Mouse (Mus musculus) adrenal gland, postnatal 4 days (tissue): ENCODE measurements around the gene Uaca. TPM values are rescaled to one million over a fixed set of nuclear protein-coding genes. Genes with fewer than 3 reads are reported as not detected.
"Not testable (repeated sequence)": the region's sequence is repeated elsewhere in the genome, so short reads cannot be mapped to it uniquely, and the experiment has no call there.

Source experiments
- DNase-seq, 2 experiments: peaks; one replicate each; pipeline ENCODE4 v3.0.0; 2021 to 2022; ENCODE audit warnings: low spot score in 2 of 2, mixed read lengths in 2 of 2
- total RNA-seq, 2 experiments: library from RNA; stranded (reverse); gene quantifications; 2 replicates each; pipeline ENCODE4 v1.2.3; 2021

The Uaca gene
- total RNA-seq, 2 experiments from 2014 or later, result 56.7 to 68.1 TPM

DNA sequence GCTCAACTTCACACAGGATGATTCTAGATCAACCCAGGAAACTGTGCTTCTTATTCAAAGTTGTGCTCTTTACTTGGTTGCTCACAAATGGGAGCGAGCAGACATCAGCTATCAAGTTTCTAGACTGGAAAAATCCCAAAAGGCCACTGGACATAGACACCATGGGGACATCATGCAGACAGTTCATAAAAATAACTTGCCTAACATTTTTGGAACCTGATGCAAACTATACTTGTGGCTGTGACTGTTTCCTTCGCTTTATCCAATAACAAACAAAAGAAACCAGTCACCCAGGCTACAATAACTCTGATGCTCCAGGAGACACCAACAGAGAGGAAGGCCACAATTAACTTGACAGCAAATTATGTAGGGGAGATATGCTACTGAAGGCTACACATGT, 4.1 kb upstream of the Uaca start:
- no peak for DNase-seq

DNA sequence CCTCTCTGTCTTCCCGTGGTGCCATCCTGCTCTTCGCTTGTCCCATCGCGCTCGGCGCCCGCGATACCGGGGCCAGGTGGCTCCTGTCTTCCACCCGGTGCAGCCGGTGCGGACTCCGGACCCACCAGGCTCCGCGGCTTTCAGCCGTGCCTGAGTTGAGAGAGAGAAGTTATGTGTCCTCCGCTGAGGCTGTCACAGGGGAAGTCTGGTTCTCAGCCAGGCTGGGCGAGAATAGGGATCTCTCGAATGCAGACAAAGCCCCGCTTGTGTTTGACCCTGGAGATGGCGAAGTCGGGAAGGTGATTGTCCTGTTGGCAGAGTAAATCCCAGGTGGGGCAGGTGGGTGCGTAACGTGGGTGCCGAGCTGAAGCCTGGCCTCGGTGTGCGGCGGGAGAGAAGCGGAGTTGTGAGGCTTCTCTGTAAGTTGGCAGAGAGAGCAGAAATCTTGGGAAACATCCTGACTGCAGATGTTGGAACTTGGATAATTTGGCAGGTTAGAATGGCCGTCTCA, 554 bp downstream of the Uaca start:
- peak; percentile 12 to 19 for DNase-seq

DNA sequence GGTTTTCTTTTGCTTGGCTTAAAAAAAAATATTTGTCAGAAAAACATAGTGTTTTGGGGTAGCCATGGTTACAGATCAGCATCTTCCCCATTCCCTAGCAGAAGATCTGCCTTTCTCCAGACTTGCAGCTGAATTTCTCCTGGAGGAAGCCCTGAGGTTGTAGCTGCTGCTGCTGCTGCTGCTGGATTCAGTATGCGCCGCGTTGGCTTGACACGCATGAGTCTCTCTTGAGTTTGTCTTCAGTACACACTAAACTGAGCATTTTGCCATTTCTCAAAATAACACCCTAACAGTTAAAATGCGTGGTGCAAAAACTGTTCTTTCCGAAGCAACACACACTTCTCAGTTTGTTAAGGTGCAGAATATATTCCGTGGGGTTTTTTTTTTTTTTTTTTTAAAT, 1.7 kb downstream of the Uaca start:
- no peak for DNase-seq

DNA sequence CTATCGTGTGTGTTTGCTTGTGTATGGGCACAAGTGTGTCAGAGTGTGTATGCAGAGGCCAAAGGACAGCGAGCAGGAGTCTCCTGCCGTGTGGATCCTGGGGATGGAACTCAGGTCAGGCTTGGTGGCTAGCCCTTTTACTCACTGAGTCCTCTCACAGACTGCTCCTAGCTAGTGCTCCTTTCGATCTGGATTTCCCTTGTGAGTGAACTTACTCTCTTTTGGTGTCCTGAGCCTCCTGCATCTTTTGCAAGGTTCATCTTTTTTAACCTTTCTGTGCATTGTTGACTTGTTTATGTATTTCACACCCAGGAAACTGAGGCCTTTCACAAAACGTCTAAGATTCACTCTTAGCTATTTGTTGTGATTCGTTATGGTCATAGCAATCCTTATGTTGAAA, 2.8 kb downstream of the Uaca start:
- no peak for DNase-seq

DNA sequence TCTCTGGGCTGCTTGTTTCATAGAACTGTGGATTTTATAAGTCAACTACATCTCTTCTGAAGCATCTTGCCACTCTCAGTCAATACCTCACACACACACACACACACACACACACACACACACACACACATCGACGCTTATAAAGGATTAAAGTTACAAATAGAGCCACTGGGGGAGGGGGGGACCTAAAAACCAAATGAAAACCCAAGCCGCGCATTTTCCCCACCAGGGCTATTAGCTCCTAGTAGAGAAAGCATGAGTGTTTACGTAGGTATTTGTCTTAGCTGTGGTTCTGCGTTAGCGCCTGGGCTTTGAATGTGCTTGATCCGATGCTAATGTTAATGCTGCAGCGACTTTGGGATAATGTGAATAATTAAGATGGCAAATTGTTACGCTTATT, 4.7 kb downstream of the Uaca start:
- DNase-seq, result no peak

DNA sequence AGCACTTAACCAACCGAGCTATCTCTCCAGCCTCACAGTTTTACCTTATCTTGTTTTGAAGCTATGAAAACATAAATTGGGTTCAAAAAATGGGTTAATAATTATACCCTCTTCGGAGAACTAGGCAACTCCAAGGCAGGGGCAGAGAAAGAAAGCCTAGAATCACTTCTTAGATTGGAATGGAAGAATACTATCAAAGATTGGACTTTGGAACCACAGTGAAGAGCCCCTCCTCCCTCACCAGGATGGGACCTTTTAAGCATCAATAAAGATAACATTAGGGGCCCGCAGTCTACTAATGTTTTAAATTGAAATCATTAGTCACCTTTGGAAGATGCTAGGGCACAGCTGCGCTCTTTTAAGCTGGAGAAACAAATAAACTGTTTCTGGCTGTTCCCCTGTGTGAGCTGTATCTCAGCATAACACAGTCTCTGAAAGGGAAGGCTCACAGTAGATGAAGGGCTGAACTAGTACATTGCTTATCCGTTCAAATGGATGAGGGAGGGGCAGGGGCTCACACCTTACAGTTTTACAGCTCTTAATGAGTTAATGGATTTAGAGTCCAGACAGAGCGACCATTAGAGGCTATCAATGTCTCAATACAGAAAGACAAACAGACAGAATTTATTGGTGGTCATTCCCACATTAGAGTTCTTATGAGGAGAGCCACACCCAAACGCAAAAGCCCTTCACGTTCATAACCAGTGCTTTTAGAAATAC, 6.5 kb downstream of the Uaca start:
- no peak for DNase-seq

DNA sequence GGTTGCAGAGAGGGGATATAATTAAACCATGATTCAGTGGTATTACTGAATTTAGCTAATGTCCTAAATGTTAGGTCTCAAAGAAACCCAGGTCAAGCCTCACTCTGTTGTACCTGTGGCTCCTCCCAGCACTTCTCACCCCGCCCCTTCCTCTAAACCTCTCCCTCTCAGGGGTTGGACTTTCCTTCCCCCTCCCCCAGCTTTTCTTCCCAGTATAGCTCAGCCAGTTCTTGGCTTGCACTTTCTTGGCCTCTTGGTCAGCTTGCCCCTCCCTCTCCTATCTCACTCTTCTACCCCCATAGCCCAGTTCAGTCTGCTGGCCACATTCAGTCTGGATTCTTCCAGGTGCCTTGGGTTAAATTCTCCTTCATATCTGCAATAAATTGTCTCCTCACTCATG, 7.4 kb downstream of the Uaca start:
- DNase-seq, result no peak

DNA sequence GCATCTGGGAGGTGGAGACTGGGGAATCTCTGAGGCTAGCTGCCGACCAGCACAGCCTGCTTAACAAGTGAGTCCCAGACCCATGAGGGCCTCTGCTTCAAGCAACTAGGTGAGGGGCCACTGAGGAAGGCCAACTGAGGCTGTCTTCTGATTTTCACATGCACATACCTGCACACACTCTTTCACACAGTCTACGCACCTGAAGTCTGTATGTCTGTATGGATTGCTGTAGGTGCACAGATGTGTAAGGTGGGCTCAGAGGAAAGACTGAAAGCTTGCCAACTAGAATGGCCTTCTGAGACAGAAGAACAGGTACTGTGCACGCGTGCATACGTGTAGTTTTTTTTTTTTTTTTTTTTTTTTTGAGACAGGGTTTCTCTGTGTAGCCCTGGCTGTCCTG, 8.0 kb downstream of the Uaca start:
- DNase-seq, result no peak

DNA sequence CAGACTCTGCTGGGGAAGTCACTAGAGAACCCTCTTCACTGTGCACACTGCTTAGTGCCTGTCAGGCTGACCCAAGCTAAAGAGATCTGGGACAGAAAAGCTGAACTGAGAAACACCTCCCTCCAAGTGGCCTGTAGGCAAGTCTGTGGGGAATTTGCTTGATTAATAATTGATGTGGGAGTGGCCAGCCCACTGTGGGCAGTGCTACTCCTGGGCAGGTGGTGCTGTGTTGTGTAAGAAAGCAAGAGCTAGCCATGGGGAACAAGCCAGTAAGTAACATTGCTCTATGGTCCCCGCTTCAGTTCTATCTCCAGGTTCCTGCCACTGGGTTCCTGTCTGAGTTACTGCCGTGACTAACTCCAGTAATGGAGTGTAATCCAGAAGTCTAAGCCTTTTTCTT, 11.7 kb downstream of the Uaca start:
- no peak for DNase-seq

DNA sequence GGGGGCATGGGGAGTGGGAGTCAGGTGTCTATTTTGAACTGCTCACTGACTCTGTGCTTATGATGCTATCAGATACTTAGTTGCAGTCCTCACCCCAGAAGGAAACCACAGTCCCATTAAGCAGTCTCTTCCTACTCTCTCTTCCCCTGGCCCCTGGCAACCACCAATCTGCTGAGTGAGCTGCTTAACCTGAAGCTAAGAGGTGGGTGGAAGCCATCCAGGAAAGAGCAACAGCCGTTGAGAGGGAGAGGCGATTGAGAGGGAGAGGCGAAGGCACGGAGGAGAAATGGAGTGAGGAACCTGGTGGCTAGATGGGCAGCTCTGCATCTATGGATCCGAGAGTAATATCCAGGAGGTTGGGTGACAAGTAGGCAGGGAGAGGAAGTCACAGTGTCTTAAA, 13.7 kb downstream of the Uaca start:
- no peak for DNase-seq

DNA sequence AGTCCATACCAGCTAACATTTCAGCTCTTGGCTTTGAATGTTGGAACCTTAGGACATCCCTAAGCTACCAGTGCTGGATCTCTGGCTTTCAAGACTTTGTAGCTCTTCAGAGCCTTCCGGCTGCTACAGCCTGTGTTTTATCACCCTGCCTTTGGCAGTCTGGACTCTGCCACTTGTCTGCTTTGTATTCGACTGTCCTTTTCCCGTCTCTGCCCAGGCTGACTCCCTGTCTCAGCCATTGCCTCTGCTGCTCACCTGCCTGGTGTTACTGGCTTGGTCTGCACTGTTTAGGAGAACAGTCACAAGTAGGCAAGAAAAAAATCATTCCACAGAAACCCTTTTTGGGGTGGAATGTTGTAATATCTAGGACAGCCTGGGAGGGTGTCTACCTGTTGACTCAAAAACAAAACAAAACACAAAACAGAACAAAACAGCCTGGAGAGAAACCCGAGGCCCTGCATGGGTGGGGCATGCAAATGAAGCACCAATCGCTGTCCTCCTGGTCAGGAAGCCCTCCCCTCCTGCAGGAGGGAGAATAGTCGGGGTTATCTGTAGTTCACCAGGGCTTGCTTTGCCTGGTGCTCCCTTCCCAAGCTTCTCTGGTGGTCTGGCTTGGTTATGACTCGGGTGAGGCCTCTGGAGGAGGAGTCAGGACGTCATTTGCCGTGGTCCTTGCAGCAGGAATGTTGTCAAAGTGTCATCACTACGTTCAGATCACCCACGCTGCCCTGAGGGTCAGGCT, 19.0 kb downstream of the Uaca start:
- DNase-seq, result peak in 1 of 2 experiments; percentile 46

DNA sequence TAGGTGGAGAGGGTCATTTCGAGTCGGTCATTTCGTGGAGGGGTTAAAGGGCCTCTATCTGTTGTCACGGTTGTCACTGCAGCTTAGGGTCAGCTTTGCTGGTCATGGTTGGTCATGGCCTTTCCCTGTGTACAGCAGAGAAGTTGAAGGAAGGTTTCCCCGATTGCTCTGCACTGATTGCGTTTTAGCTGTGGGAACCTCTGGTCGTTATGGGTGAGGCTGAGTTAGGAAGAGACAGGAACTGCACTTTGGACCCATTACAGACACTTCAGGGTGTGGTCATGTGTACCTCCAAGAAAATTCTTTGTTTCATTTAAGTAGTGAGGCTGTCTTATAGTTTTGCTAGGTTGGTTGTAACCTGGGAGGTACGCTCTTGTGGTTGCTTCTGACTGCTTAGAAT, 21.2 kb downstream of the Uaca start:
- DNase-seq, result no peak

DNA sequence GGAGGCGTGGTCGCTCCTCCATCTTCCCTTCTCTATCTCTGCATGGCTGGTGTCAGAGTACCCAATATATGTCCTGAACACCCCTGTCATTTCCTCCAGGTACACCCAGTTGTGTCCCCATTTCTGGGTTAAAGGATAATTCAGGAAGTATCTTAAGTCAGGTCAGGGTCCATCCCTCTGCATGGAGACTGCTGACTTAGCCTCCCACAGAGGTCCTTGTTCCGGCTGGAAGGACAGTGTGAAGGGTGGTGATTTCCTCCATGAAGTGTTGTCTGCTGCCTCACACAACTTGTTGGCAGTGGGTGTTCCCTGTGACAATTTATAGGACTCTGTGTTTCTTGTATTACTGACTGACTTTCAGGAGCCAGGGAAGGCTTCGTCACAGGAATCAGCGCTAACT, 23.2 kb downstream of the Uaca start:
- no peak for DNase-seq

DNA sequence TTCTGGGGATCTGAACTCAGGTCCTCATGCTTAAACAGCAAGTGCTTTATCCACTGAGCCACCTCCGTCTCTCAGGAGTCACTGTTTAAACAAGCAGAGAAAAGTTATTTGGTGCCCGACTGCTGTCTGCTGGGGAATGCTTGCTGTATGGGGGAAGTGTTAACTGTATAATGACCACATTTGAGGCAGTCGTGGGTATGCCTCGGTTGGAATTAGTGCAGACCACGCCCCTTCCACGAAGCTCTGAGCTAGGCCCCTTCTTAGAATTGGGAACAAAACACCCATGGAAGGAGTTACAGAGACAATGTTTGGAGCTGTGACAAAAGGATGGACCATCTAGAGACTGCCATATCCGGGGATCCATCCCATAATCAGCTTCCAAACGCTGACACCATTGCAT, 24.2 kb downstream of the Uaca start:
- not testable (repeated sequence) for DNase-seq

DNA sequence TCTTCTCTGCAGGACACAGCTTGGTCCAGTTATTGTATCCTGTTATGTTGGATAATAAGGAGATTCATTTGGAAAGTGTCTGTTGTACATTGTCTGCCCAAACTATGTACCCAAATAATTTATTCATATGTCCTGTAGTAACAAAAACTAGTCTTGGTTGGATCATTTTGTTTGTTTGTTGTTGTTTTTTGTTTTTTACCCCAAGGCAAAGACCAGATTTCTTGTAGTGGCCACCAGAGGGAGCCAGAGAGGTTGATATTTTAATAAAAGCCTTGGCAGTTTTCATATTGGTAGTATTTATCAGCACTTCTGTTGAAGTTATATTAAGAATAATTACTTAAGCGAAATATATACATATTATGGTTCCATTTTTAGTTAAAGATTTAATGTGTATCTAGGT, 25.0 kb downstream of the Uaca start:
- DNase-seq, result no peak

DNA sequence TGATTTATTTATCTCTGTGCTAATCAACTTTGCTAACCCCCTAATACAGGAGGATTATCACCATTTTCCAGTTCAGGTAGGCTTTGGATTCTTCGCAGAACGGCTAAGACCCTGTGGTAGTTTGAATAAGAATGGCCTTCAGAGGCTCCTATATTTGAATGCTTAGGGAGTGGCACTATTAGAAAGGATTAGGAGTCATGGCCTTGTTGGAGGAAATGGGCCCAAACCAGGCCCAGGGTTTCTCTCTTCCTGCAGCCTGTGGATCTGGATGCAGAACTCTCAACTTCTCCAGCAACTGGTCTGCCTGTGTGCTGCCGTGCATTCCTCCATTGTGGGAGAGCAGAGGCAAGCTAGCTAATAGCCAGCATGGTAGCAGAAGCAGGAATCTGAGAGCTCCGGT, 27.2 kb downstream of the Uaca start:
- no peak for DNase-seq

DNA sequence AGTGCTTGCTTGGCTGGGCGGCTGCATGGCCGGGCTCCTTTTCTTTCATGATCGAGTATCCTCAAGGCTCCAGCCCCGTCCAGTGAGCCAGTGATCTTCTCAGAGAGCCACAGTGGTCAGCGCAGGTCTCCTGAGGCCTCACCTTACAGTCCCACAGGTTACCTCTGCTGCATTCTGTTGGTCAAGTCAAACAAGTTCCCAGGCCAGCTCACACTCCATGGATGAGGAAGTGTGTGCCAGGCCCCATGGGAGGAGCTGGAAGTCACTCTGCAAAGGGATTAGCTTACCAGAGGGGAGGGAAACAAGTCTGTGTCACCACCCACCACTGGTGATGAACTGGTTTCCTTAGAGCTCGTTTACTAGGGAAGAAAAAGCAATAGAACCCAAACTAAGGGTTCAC, 28.3 kb downstream of the Uaca start:
- DNase-seq, result no peak

DNA sequence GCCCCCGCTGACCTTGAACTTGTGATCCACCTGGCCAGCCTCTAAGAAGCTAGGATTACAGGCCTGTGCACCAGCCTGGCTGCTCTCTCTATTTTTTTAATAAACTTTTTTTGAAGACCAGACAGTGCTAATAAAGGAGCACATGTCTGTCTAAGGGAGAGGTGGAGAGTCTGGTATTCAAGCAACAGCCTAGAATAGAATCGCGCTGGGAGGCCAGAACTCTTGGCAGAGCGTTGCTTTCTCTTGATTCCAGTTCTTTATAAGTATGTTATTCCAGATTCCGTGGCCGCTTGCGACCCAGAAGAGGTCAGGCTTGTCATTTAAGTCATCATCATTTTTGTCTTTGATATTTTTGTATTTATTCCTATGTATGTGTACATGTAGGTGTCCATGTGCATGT, 31.2 kb downstream of the Uaca start:
- no peak for DNase-seq

DNA sequence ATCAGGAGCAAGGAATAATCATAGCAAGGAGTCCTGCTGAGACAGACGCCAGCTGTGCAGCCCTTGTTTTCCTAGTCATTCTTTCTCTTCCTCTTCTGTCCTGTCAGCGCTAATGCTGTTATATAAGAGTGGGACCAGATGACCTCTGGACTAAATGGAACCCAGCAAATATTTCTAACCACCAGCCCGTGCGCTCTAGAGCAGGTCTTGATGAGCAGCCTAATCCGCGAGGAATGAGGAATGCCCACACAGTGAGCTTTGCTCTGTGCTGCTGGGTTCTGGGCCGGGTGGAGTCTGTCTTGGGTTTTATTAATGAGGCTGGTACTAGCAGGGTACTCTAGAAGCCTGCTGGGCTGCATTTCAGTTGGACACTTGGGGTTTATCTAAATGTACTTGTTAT, 32.4 kb downstream of the Uaca start:
- DNase-seq, result no peak

DNA sequence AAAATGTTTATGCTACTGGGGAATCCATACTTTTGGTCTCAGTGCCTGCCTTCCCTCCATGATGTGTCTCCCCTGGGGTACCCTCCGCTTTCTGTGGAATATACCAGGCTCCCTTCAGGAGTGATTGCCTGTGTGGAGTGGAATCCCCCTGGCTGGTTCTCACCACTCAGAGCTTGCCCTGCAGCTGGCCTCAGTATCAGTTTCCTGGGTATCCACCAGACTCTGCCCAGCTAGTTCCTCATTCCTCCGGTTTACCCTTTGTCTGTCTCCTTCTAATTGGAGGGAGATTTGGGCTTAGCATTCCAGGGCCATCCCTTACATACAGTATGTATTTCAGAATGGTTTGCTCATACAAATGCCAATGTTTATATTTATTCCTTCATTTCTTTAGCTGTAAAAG, 33.9 kb downstream of the Uaca start:
- no peak for DNase-seq

DNA sequence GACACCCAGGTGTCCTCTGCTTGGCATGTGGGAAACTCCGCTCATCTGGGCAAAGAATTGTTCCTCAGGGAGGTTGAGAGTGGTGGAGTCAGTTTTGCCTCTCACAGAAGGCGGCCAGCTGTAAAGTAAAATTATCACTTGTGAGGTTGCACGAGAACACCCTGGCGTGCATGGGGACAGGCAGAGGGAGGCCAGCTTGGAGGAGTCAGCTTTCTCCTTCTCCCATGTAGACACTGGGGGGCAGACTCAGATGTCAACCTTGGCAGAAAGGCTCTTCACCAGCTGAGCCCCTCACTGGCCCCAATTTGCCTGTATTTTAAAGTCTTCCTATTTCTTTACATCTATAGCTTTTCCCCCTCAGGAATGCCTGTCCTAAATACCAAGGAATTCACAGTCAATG, 35.3 kb downstream of the Uaca start:
- DNase-seq, result no peak

DNA sequence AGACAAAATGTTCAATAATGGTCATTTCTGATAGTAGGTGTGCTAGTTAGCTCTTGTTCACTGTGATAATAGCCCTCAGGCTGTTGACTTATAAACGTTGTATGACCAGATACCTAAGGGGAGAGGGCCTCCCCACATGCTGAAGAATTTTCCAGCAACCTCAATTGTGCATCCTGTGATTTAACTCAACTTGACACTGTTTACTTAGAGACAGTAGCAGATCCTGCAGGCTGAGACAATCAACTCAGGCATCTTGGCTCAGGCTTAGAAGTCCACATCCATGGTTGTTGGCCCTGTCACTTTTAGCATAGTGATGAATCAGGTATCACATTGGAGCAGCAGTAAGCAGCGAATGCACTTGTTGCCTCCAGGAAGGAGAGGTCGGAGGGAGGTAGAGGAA, 35.7 kb downstream of the Uaca start:
- DNase-seq, result no peak

DNA sequence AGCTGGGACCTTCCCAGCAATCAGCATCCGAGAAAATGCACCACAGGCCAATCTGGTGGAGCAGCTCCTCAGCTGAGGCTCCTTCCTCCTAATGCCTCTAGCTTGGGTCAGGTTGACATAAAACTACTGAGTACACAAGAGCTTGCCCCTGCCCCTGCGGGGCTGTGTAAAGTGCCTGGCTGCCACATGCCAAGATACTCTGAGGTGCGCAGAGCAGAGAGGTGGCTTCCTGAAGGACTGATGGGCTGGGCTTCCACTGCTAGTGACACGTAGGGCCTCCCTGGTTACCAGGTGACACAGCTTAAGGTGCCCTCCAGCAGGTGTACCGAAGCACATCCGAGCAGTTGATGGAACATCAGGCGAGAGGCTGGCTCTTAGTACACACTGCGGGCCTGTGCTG, 37.9 kb downstream of the Uaca start:
- no peak for DNase-seq
